Mouse (Mus musculus) cerebellum, adult 2 months (tissue): ENCODE measurements around the gene Fermt2.

Experiments used
- CTCF ChIP-seq: fragments of 200-500 bp; IDR thresholded peaks from 2 replicates; pipeline ENCODE4 v1.5.1; 2011; ENCODE audit warnings: low read depth, mild to moderate bottlenecking, control low read depth, low read length, moderate library complexity, borderline replicate concordance; ENCODE audit not compliant: insufficient read depth
- POLR2A ChIP-seq: fragments of 200-500 bp; IDR thresholded peaks from 2 replicates; pipeline ENCODE4 v1.6.1; 2011; ENCODE audit warnings: low read length, control low read depth, borderline replicate concordance; ENCODE audit not compliant: insufficient read depth

DNA sequence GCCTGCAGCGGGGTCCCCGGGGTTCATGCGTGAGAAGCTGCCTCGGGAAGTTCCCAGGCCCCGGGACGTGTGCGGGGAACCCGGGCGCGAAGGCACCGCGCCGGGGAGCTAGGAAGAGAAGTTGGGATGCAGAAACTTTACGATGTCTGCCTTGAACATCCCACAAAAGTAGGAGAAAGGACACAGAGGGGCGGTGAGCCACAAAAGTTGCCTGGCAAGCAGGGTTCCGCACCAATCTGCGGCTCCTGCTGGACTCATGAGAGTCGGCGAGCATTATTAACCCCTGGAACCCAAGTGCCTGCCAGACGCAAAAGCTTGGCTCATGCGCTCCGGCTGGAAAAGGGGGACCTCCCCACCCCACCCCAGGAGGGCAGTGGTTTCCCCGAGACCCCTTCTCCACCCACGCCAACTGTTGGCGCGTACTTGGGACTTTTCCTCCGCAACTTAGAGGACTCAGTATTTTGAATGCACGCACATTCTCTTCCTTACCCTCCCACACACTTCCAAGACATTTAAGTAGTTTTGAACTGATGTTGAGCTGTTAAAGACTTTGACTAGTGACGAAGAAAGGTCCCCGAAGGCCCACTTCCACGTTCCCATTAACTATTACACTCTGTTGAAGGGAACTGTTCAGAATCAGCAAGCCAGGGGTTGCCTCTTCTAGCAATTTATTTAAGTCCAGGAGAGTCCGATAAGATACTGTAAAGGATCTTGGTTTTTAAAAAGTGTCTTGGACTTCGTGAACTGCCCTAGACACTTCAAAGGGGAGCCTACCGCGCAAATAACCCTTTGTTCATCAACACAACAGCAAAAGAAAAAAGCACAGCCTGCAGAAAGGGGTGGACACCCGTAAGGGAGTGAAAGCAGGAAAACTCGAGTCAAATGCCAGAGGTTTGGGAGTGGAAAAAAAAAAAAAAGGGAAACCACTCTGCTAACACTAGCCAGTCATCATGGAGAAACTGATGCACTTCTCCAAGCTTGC lies 737 bp upstream of the Fermt2 start:
- TF ChIP-seq POLR2A (no peak), CTCF (no peak)
